Mouse (Mus musculus): ENCODE results near the gene Eif3d.

DNA sequence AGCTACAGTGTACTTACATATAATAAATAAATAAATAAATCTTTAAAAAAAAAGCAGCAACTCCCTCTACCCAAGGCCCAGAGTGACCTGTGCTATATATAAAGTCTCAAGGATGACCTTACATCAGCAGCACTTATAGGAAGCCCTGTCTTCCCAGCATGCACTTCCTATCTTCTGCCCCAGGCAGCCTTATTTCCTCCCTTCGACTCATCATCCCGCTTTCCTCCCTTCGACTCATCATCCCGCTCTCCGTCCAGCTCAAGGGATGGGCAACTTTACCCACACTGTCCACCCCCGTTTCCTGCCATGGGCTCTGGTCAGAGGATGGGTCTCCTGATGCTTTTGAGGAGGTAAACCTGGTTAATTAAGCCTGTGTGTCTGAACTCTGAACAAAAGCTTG lies 49.0 kb downstream of the Eif3d start:
- TF ChIP-seq CTCF (IDR thresholded peaks at IDR 0.05; ENCODE audit: borderline replicate concordance, insufficient read depth, low read depth, low read length) (no peak), POLR2A (IDR thresholded peaks at IDR 0.05; ENCODE audit: borderline replicate concordance, insufficient read depth, low read length) (no peak)
